ENCODE assay signal across 9 mouse cellular contexts in the genomic region with DNA sequence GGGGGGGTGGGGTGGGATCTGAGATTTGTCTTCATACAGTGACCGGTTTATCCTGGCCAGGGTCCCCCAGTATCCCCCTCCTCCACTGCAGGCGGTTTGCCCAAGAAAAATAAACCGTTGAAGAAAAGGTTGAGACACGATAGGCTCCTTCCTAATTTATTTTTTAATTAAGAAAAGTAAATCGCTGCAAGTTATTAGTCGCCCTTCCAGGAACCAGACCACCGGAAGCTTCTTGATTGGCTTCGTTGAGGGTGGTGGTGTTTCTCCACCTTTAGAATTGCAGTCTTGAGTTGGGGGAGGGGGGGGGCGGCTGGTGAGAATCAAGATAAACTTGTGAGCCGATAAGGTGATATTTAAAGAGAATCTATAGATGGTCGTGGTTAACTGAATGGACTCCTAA. TPM values are rescaled to one million over a fixed set of nuclear protein-coding genes. Genes with fewer than 3 reads are reported as not detected.
DNase-seq lines count a peak whose midpoint lies in the region; ATAC-seq lines count a peak whose summit lies in the region.
"Had no signal": no experiment of that assay in that cellular context is flagged by ENCODE, and none has a peak within 500 bp of the region (broad histone marks: within the 10 kb centered on the region; RNA-seq: fewer than 3 reads in every experiment).

No protein-coding gene starts in this region.

- peak overlapping the region; percentile 96 for H3K9ac ChIP-seq in heart, embryonic 11.5 days (ENCODE audit: low read depth, low read length)
- H3K9ac ChIP-seq in hindbrain, embryonic 12.5 days = no peak overlapping the region; the same call in 1 of the 2 replicates
- H3K9ac ChIP-seq in midbrain, embryonic 12.5 days (replicated peaks) = peak overlapping the region; percentile 84

- H3K4me2 ChIP-seq in heart, embryonic 11.5 days = peak overlapping the region; percentile 98
- peak overlapping the region; percentile 87 for H3K4me2 ChIP-seq in hindbrain, embryonic 12.5 days (replicated peaks)
- H3K4me2 ChIP-seq in midbrain, embryonic 12.5 days (replicated peaks) = peak overlapping the region; percentile 94

- H3K27me3 ChIP-seq in heart, embryonic 11.5 days (ENCODE audit: control insufficient read depth, insufficient read depth, low read length) = 0 out of 2 replicates have a peak, but pooled peaks cover 3% of the 10 kb centered on the region
- peaks cover 45% of the 10 kb centered on the region for H3K27me3 ChIP-seq in hindbrain, embryonic 12.5 days
- H3K27me3 ChIP-seq in midbrain, embryonic 12.5 days = peaks cover 59% of the 10 kb centered on the region

- peaks cover 21% of the 10 kb centered on the region for H3K4me1 ChIP-seq in heart, embryonic 11.5 days (ENCODE audit: control insufficient read depth, insufficient read depth, low read length)
- peaks cover 62% of the 10 kb centered on the region for H3K4me1 ChIP-seq in hindbrain, embryonic 12.5 days
- peaks cover 63% of the 10 kb centered on the region for H3K4me1 ChIP-seq in midbrain, embryonic 12.5 days

- H3K4me3 ChIP-seq in heart, embryonic 11.5 days (ENCODE audit: low read depth, low read length) = peak overlapping the region; percentile 79
- H3K4me3 ChIP-seq in hindbrain, embryonic 12.5 days = peak overlapping the region; percentile 56
- H3K4me3 ChIP-seq in midbrain, embryonic 12.5 days = peak overlapping the region; percentile 72

- WGBS in heart, embryonic 11.5 days (ENCODE audit: insufficient replicate concordance) = under 1% methylated on average over 11 of the region's 11 CpGs
- 1% methylated on average over 11 of the region's 11 CpGs for WGBS in hindbrain, embryonic 12.5 days
- under 1% methylated on average over 11 of the region's 11 CpGs for WGBS in midbrain, embryonic 12.5 days

- no peak for ATAC-seq in heart, embryonic 11.5 days (replicated peaks; ENCODE audit: insufficient number of reproducible peaks, low FRiP score, low TSS enrichment)
- no peak for ATAC-seq in hindbrain, embryonic 12.5 days (ENCODE audit: low FRiP score)
- ATAC-seq in midbrain, embryonic 12.5 days (ENCODE audit: low FRiP score, low read depth) = no peak

- H3K36me3 ChIP-seq in heart, embryonic 11.5 days (ENCODE audit: control insufficient read depth, insufficient read depth, low read length) = peaks cover 16% of the 10 kb centered on the region
- 0 out of 2 replicates have a peak, but pooled peaks cover 11% of the 10 kb centered on the region for H3K36me3 ChIP-seq in hindbrain, embryonic 12.5 days
- peaks cover 16% of the 10 kb centered on the region for H3K36me3 ChIP-seq in midbrain, embryonic 12.5 days

- H3K9me3 ChIP-seq in heart, embryonic 11.5 days (replicated peaks; ENCODE audit: control insufficient read depth, low read length) = no peaks in the 10 kb centered on the region
- H3K9me3 ChIP-seq in hindbrain, embryonic 12.5 days (replicated peaks) = no peaks in the 10 kb centered on the region
- no peaks in the 10 kb centered on the region for H3K9me3 ChIP-seq in midbrain, embryonic 12.5 days

- peak overlapping the region; percentile 97 for H3K27ac ChIP-seq in heart, embryonic 11.5 days (ENCODE audit: low read depth, low read length)
- peak overlapping the region; percentile 67; the same call in 1 of the 2 replicates for H3K27ac ChIP-seq in hindbrain, embryonic 12.5 days
- peak overlapping the region; percentile 88 for H3K27ac ChIP-seq in midbrain, embryonic 12.5 days (replicated peaks)

- no peak for DNase-seq in heart, adult 9 months (ENCODE audit: low spot score in 2 of 2)
- DNase-seq in R1 (ENCODE audit: low read depth, low spot score) = peak; percentile 49
- DNase-seq in adrenal gland, postnatal 14 days = no peak
- no peak for DNase-seq in layer of hippocampus, postnatal 14 days (ENCODE audit: low spot score in 2 of 2)
- DNase-seq in frontal cortex, postnatal 14 days (ENCODE audit: low spot score in 2 of 2) = no peak

RNA-seq across cellular contexts. Expression of gene Ccnd1, which starts 0.9 kb away (rescaled TPM):
- 71.3 and 100 TPM in 2 replicates for polyA plus RNA-seq in heart, embryonic 11.5 days (2014; fragmentation: Nextera tagmentation; extraction: Ambion mirVana)
- 123 and 128 TPM in 2 replicates for polyA plus RNA-seq in hindbrain, embryonic 12.5 days (2016; fragmentation: Nextera tagmentation; extraction: Ambion mirVana)
- 259 and 289 TPM in 2 replicates for polyA plus RNA-seq in midbrain, embryonic 12.5 days (2016; fragmentation: Nextera tagmentation; extraction: Ambion mirVana)
- total RNA-seq in adrenal gland, postnatal 14 days (2021) = 95.5 and 104 TPM in 2 replicates
- 10 to 100 TPM; 29.0 to 29.6 TPM for total RNA-seq in layer of hippocampus, postnatal 14 days (2021)

RNA-seq across cellular contexts. Expression of gene LTO1, which starts 25.7 kb away (rescaled TPM):
- 17.1 and 21.2 TPM in 2 replicates for polyA plus RNA-seq in heart, embryonic 11.5 days (2014; fragmentation: Nextera tagmentation; extraction: Ambion mirVana)
- polyA plus RNA-seq in hindbrain, embryonic 12.5 days (2016; fragmentation: Nextera tagmentation; extraction: Ambion mirVana) = 28.2 and 34.1 TPM in 2 replicates
- 33.6 and 36.4 TPM in 2 replicates for polyA plus RNA-seq in midbrain, embryonic 12.5 days (2016; fragmentation: Nextera tagmentation; extraction: Ambion mirVana)
- 24.1 and 33.2 TPM in 2 replicates for total RNA-seq in adrenal gland, postnatal 14 days (2021)
- 10 to 100 TPM; 24.0 to 29.0 TPM for total RNA-seq in layer of hippocampus, postnatal 14 days (2021)

RNA-seq across cellular contexts. Expression of gene Fgf15, which starts 44.3 kb away (rescaled TPM):
- 0.11 and 0.13 TPM in 2 replicates for polyA plus RNA-seq in heart, embryonic 11.5 days (2014; fragmentation: Nextera tagmentation; extraction: Ambion mirVana)
- 62.0 and 66.7 TPM in 2 replicates for polyA plus RNA-seq in hindbrain, embryonic 12.5 days (2016; fragmentation: Nextera tagmentation; extraction: Ambion mirVana)
- polyA plus RNA-seq in midbrain, embryonic 12.5 days (2016; fragmentation: Nextera tagmentation; extraction: Ambion mirVana) = 69.8 and 95.0 TPM in 2 replicates
- not detected in 2 replicates for total RNA-seq in adrenal gland, postnatal 14 days (2021)
- total RNA-seq in layer of hippocampus, postnatal 14 days (2021) = not detected
- total RNA-seq: left cerebral cortex, adult 8-10 months had no signal

Comparison
In these comparisons a context has a peak if more than half of its experiments do, and no peak if none do; other contexts are left out.
1. RNA of gene Fgf15, which starts 44.3 kb away (polyA plus RNA-seq): 69.8 to 95.0 TPM in midbrain, embryonic 12.5 days and 62.0 to 66.7 TPM in hindbrain, embryonic 12.5 days; 0.11 to 0.13 TPM in heart, embryonic 11.5 days; every median in the first group is over 10 times any median in the second.
2. Peak in every context shown above with its lines, with median percentiles within 50 percentile points of each other: H3K27ac ChIP-seq, H3K4me2 ChIP-seq and H3K4me3 ChIP-seq.